Mouse (Mus musculus): ENCODE measurements around the gene Ahcyl2. TPM values are rescaled to one million over a fixed set of nuclear protein-coding genes. Genes with fewer than 3 reads are reported as not detected.

Gene Ahcyl2
- polyA plus RNA-seq, 1 experiment from 2014 or later: 17.2 TPM

- 78% methylated on average over 1 of the region's 1 CpGs for WGBS
- H3K4me3 ChIP-seq (ENCODE audit: low read length): no peak overlapping the region
- no peaks in the 10 kb centered on the region for H3K27me3 ChIP-seq (ENCODE audit: control insufficient read depth, insufficient read depth, low read length)
- H3K36me3 ChIP-seq (ENCODE audit: control insufficient read depth, insufficient read depth, low read length): no peaks in the 10 kb centered on the region
- H3K9ac ChIP-seq (ENCODE audit: low read depth, low read length): no peak overlapping the region
- H3K9me3 ChIP-seq (ENCODE audit: control insufficient read depth, low read length): no peaks in the 10 kb centered on the region
- no peaks in the 10 kb centered on the region for H3K4me1 ChIP-seq (ENCODE audit: control insufficient read depth, insufficient read depth, low read length)
- no peak overlapping the region for H3K27ac ChIP-seq (ENCODE audit: low read depth, low read length)
- H3K4me2 ChIP-seq (replicated peaks; ENCODE audit: low read depth, low read length): no peak overlapping the region
- ATAC-seq (ENCODE audit: low FRiP score, low TSS enrichment): no peak
Observed at GRCm38 (mm10) chr6:29793520-29793919, 25.7 kb downstream of the Ahcyl2 start.

DNA sequence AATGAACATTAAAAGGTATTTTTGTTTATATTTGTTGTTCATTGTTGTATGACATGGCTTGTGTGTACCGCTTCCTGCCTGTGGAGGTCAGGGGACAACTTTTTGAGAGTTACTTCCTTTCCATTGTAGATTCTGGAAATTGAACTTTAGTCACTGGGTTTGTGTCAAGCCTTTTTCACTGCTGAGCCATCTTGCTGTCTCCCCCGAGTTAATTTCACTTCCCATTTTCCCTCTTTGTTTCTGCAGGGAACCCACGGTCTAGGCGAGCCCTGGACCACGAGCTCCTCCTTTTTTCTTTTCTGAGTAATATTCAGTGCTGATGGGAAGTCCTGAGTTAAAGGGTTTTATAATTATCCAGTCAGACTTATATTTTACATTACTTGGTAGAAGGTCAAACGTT, 26.8 kb downstream of the Ahcyl2 start:
- H3K9ac ChIP-seq (ENCODE audit: low read depth, low read length): no peak overlapping the region
- no peak overlapping the region for H3K4me2 ChIP-seq (replicated peaks; ENCODE audit: low read depth, low read length)
- 85% methylated on average over 6 of the region's 6 CpGs for WGBS
- H3K27me3 ChIP-seq (ENCODE audit: control insufficient read depth, insufficient read depth, low read length): no peaks in the 10 kb centered on the region
- no peak overlapping the region for H3K4me3 ChIP-seq (ENCODE audit: low read length)
- no peak overlapping the region for H3K27ac ChIP-seq (ENCODE audit: low read depth, low read length)
- H3K36me3 ChIP-seq (ENCODE audit: control insufficient read depth, insufficient read depth, low read length): no peaks in the 10 kb centered on the region
- H3K4me1 ChIP-seq (ENCODE audit: control insufficient read depth, insufficient read depth, low read length): no peaks in the 10 kb centered on the region
- ATAC-seq (ENCODE audit: low FRiP score, low TSS enrichment): no peak
- no peaks in the 10 kb centered on the region for H3K9me3 ChIP-seq (ENCODE audit: control insufficient read depth, low read length)

GRCm38 (mm10) chr6:29802979-29803378, 35.2 kb downstream of the Ahcyl2 start:
- Histone ChIP-seq H3K9ac (ENCODE audit: low read depth, low read length) (no peak overlapping the region), H3K36me3 (ENCODE audit: control insufficient read depth, insufficient read depth, low read length) (no peaks in the 10 kb centered on the region), H3K4me3 (ENCODE audit: low read length) (no peak overlapping the region), H3K4me2 (replicated peaks; ENCODE audit: low read depth, low read length) (no peak overlapping the region), H3K27me3 (ENCODE audit: control insufficient read depth, insufficient read depth, low read length) (no peaks in the 10 kb centered on the region), H3K9me3 (ENCODE audit: control insufficient read depth, low read length) (no peaks in the 10 kb centered on the region), H3K4me1 (ENCODE audit: control insufficient read depth, insufficient read depth, low read length) (no peaks in the 10 kb centered on the region), H3K27ac (ENCODE audit: low read depth, low read length) (no peak overlapping the region)
- WGBS: 83% methylated on average over 1 of the region's 1 CpGs
- no peak for ATAC-seq (ENCODE audit: low FRiP score, low TSS enrichment)

- no peaks in the 10 kb centered on the region for H3K36me3 ChIP-seq (ENCODE audit: control insufficient read depth, insufficient read depth, low read length)
Observed at GRCm38 (mm10) chr6:29804006-29804405, 36.2 kb downstream of the Ahcyl2 start.

GRCm38 (mm10) chr6:29805381-29805780, 37.6 kb downstream of the Ahcyl2 start:
- H3K9ac ChIP-seq (ENCODE audit: low read depth, low read length): no peak overlapping the region
- H3K4me3 ChIP-seq (ENCODE audit: low read length): no peak overlapping the region
- ATAC-seq (ENCODE audit: low FRiP score, low TSS enrichment): no peak
- 75% methylated on average over 2 of the region's 2 CpGs for WGBS
- H3K9me3 ChIP-seq (ENCODE audit: control insufficient read depth, low read length): no peaks in the 10 kb centered on the region
- H3K27me3 ChIP-seq (ENCODE audit: control insufficient read depth, insufficient read depth, low read length): no peaks in the 10 kb centered on the region
- no peaks in the 10 kb centered on the region for H3K36me3 ChIP-seq (ENCODE audit: control insufficient read depth, insufficient read depth, low read length)
- H3K27ac ChIP-seq (ENCODE audit: low read depth, low read length): no peak overlapping the region
- no peak overlapping the region for H3K4me2 ChIP-seq (replicated peaks; ENCODE audit: low read depth, low read length)
- no peaks in the 10 kb centered on the region for H3K4me1 ChIP-seq (ENCODE audit: control insufficient read depth, insufficient read depth, low read length)

More at GRCm38 (mm10) chr6:29804006-29804405, 36.2 kb downstream of the Ahcyl2 start:
- no peak for ATAC-seq (ENCODE audit: low FRiP score, low TSS enrichment)
- no peak overlapping the region for H3K4me3 ChIP-seq (ENCODE audit: low read length)
- H3K27ac ChIP-seq (ENCODE audit: low read depth, low read length): no peak overlapping the region
- H3K4me2 ChIP-seq (replicated peaks; ENCODE audit: low read depth, low read length): no peak overlapping the region
- H3K9me3 ChIP-seq (ENCODE audit: control insufficient read depth, low read length): no peaks in the 10 kb centered on the region
- H3K9ac ChIP-seq (ENCODE audit: low read depth, low read length): no peak overlapping the region
- no peaks in the 10 kb centered on the region for H3K4me1 ChIP-seq (ENCODE audit: control insufficient read depth, insufficient read depth, low read length)
- H3K27me3 ChIP-seq (ENCODE audit: control insufficient read depth, insufficient read depth, low read length): no peaks in the 10 kb centered on the region
- WGBS: 71% methylated on average over 3 of the region's 3 CpGs

DNA sequence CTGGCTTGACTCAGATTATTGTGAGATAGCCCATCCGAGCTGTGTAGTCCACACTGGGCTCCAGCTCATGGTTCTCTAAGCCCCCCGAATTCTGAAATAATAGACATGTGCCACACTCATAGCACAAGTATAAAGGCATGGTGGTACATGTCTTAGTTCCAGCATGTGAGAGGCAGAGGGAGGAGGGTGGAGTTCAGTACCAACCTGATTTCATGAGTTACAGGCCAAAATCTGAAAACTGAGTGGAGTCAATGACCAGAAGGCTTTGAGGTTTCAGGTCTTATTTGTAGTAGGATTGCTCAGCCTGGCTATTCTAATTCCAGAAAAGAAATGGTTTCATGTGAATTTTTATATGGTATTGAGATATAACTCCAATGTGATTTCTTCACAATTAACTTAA, 44.3 kb downstream of the Ahcyl2 start:
- Histone ChIP-seq H3K4me3 (ENCODE audit: low read length) (no peak overlapping the region), H3K36me3 (ENCODE audit: control insufficient read depth, insufficient read depth, low read length) (no peaks in the 10 kb centered on the region)
- 87% methylated on average over 2 of the region's 2 CpGs for WGBS

GRCm38 (mm10) chr6:29812651-29813050, 44.8 kb downstream of the Ahcyl2 start:
- no peaks in the 10 kb centered on the region for H3K9me3 ChIP-seq (ENCODE audit: control insufficient read depth, low read length)
- H3K27me3 ChIP-seq (ENCODE audit: control insufficient read depth, insufficient read depth, low read length): no peaks in the 10 kb centered on the region
- 50% methylated on average over 1 of the region's 1 CpGs for WGBS
- no peak overlapping the region for H3K4me2 ChIP-seq (replicated peaks; ENCODE audit: low read depth, low read length)
- no peak overlapping the region for H3K9ac ChIP-seq (ENCODE audit: low read depth, low read length)
- ATAC-seq (ENCODE audit: low FRiP score, low TSS enrichment): no peak
- H3K4me3 ChIP-seq (ENCODE audit: low read length): no peak overlapping the region
- no peaks in the 10 kb centered on the region for H3K4me1 ChIP-seq (ENCODE audit: control insufficient read depth, insufficient read depth, low read length)
- no peak overlapping the region for H3K27ac ChIP-seq (ENCODE audit: low read depth, low read length)
- H3K36me3 ChIP-seq (ENCODE audit: control insufficient read depth, insufficient read depth, low read length): no peaks in the 10 kb centered on the region

More for the DNA sequence above, 44.3 kb downstream of the Ahcyl2 start:
- no peak overlapping the region for H3K4me2 ChIP-seq (replicated peaks; ENCODE audit: low read depth, low read length)
- no peak for ATAC-seq (ENCODE audit: low FRiP score, low TSS enrichment)
- no peaks in the 10 kb centered on the region for H3K4me1 ChIP-seq (ENCODE audit: control insufficient read depth, insufficient read depth, low read length)
- no peak overlapping the region for H3K9ac ChIP-seq (ENCODE audit: low read depth, low read length)
- no peaks in the 10 kb centered on the region for H3K27me3 ChIP-seq (ENCODE audit: control insufficient read depth, insufficient read depth, low read length)
- H3K27ac ChIP-seq (ENCODE audit: low read depth, low read length): no peak overlapping the region
- no peaks in the 10 kb centered on the region for H3K9me3 ChIP-seq (ENCODE audit: control insufficient read depth, low read length)

GRCm38 (mm10) chr6:29814616-29815015, 46.8 kb downstream of the Ahcyl2 start:
- Histone ChIP-seq H3K36me3 (ENCODE audit: control insufficient read depth, insufficient read depth, low read length) (no peaks in the 10 kb centered on the region), H3K4me2 (replicated peaks; ENCODE audit: low read depth, low read length) (no peak overlapping the region), H3K9ac (ENCODE audit: low read depth, low read length) (no peak overlapping the region), H3K4me3 (ENCODE audit: low read length) (no peak overlapping the region), H3K27me3 (ENCODE audit: control insufficient read depth, insufficient read depth, low read length) (no peaks in the 10 kb centered on the region), H3K4me1 (ENCODE audit: control insufficient read depth, insufficient read depth, low read length) (no peaks in the 10 kb centered on the region), H3K27ac (ENCODE audit: low read depth, low read length) (no peak overlapping the region), H3K9me3 (ENCODE audit: control insufficient read depth, low read length) (no peaks in the 10 kb centered on the region)
- ATAC-seq (ENCODE audit: low FRiP score, low TSS enrichment): no peak
- WGBS: 50% methylated on average over 2 of the region's 2 CpGs

- H3K27ac ChIP-seq (ENCODE audit: low read depth, low read length): no peak overlapping the region
- no peaks in the 10 kb centered on the region for H3K9me3 ChIP-seq (ENCODE audit: control insufficient read depth, low read length)
- no peaks in the 10 kb centered on the region for H3K27me3 ChIP-seq (ENCODE audit: control insufficient read depth, insufficient read depth, low read length)
- no peak overlapping the region for H3K9ac ChIP-seq (ENCODE audit: low read depth, low read length)
- H3K4me1 ChIP-seq (ENCODE audit: control insufficient read depth, insufficient read depth, low read length): no peaks in the 10 kb centered on the region
- H3K4me2 ChIP-seq (replicated peaks; ENCODE audit: low read depth, low read length): no peak overlapping the region
- WGBS: 86% methylated on average over 3 of the region's 3 CpGs
- ATAC-seq (ENCODE audit: low FRiP score, low TSS enrichment): no peak
- H3K36me3 ChIP-seq (ENCODE audit: control insufficient read depth, insufficient read depth, low read length): no peaks in the 10 kb centered on the region
- H3K4me3 ChIP-seq (ENCODE audit: low read length): no peak overlapping the region
Observed at GRCm38 (mm10) chr6:29815060-29815459, 47.2 kb downstream of the Ahcyl2 start.

- ATAC-seq (ENCODE audit: low FRiP score, low TSS enrichment): no peak
- no peaks in the 10 kb centered on the region for H3K4me1 ChIP-seq (ENCODE audit: control insufficient read depth, insufficient read depth, low read length)
- WGBS: 98% methylated on average over 2 of the region's 2 CpGs
- H3K9me3 ChIP-seq (ENCODE audit: control insufficient read depth, low read length): no peaks in the 10 kb centered on the region
- no peaks in the 10 kb centered on the region for H3K36me3 ChIP-seq (ENCODE audit: control insufficient read depth, insufficient read depth, low read length)
- H3K4me3 ChIP-seq (ENCODE audit: low read length): no peak overlapping the region
- no peaks in the 10 kb centered on the region for H3K27me3 ChIP-seq (ENCODE audit: control insufficient read depth, insufficient read depth, low read length)
- H3K4me2 ChIP-seq (replicated peaks; ENCODE audit: low read depth, low read length): no peak overlapping the region
- H3K9ac ChIP-seq (ENCODE audit: low read depth, low read length): no peak overlapping the region
- H3K27ac ChIP-seq (ENCODE audit: low read depth, low read length): no peak overlapping the region
Observed at GRCm38 (mm10) chr6:29815634-29816033, 47.8 kb downstream of the Ahcyl2 start.

Measured in kidney, embryonic 14.5 days (tissue).